Comparison of ENCODE assay signal across 10 mouse cellular contexts in the genomic region with DNA sequence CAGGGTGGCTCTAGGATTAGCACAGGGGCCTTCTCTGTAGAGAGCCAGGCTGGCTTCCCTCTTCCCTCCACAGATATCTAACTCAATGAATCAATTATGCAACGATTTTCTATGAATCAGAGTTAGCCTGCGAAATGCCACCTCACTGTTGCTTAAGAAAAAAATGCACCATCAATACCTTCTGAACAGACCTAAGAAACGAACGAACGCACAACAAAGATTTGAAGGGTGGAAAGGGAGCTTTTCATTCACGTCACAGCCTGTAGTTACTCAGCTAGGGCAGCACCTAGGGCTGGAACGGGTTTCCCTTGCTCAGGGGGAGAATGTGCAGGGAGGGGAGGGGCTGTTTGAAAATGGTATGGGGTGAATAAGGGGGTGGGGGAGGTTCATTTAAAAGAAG. TPM values are rescaled to one million over a fixed set of nuclear protein-coding genes. Genes with fewer than 3 reads are reported as not detected.
A peak's percentile ranks its signal among the peaks of the same experiment; 100 is the strongest.
DNase-seq lines count a peak whose midpoint lies in the region; ATAC-seq lines count a peak whose summit lies in the region.
"Had no signal": no experiment of that assay in that cellular context is flagged by ENCODE, and none has a peak within 500 bp of the region (broad histone marks: within the 10 kb centered on the region; RNA-seq: fewer than 3 reads in every experiment).

No protein-coding gene starts in this region.

- H3K36me3 ChIP-seq in lung, embryonic 16.5 days (ENCODE audit: control insufficient read depth, insufficient read depth, low read length): no peaks in the 10 kb centered on the region
- H3K36me3 ChIP-seq in embryonic facial prominence, embryonic 15.5 days: peaks cover 16% of the 10 kb centered on the region
- H3K36me3 ChIP-seq in hindbrain, embryonic 15.5 days: peaks cover 26% of the 10 kb centered on the region
- peaks cover 28% of the 10 kb centered on the region for H3K36me3 ChIP-seq in neural tube, embryonic 14.5 days (ENCODE audit: control insufficient read depth, insufficient read depth, low read length)

- H3K4me1 ChIP-seq in lung, embryonic 16.5 days (replicated peaks; ENCODE audit: control insufficient read depth, insufficient read depth, low read length): peaks cover 7% of the 10 kb centered on the region; the same call in 1 of the 2 replicates
- peaks cover 27% of the 10 kb centered on the region for H3K4me1 ChIP-seq in embryonic facial prominence, embryonic 15.5 days
- peaks cover 48% of the 10 kb centered on the region for H3K4me1 ChIP-seq in hindbrain, embryonic 15.5 days (replicated peaks)
- peaks cover 16% of the 10 kb centered on the region; the same call in 1 of the 2 replicates for H3K4me1 ChIP-seq in neural tube, embryonic 14.5 days (ENCODE audit: control insufficient read depth, insufficient read depth, low read length)

- H3K9me3 ChIP-seq in lung, embryonic 16.5 days (ENCODE audit: control insufficient read depth, low read length): no peaks in the 10 kb centered on the region
- H3K9me3 ChIP-seq in embryonic facial prominence, embryonic 15.5 days (replicated peaks): no peaks in the 10 kb centered on the region
- H3K9me3 ChIP-seq in hindbrain, embryonic 15.5 days: no peaks in the 10 kb centered on the region
- no peaks in the 10 kb centered on the region for H3K9me3 ChIP-seq in neural tube, embryonic 14.5 days (ENCODE audit: control insufficient read depth, low read length)

- 0 out of 2 replicates have a peak overlapping the region, but pooled peaks have one; percentile 3 for H3K4me2 ChIP-seq in lung, embryonic 16.5 days (ENCODE audit: low read depth, low read length)
- peak overlapping the region; percentile 77 for H3K4me2 ChIP-seq in embryonic facial prominence, embryonic 15.5 days (replicated peaks)
- peak overlapping the region; percentile 61 for H3K4me2 ChIP-seq in hindbrain, embryonic 15.5 days
- peak overlapping the region; percentile 84 for H3K4me2 ChIP-seq in neural tube, embryonic 14.5 days (ENCODE audit: low read depth, low read length)

- no peak overlapping the region for H3K4me3 ChIP-seq in lung, embryonic 16.5 days (ENCODE audit: low read length)
- H3K4me3 ChIP-seq in embryonic facial prominence, embryonic 15.5 days (replicated peaks): peak overlapping the region; percentile 84; the same call in 1 of the 2 replicates
- H3K4me3 ChIP-seq in hindbrain, embryonic 15.5 days: peak overlapping the region; percentile 97
- H3K4me3 ChIP-seq in neural tube, embryonic 14.5 days (ENCODE audit: low read depth, low read length): peak overlapping the region; percentile 98

- H3K27me3 ChIP-seq in lung, embryonic 16.5 days (ENCODE audit: control insufficient read depth, insufficient read depth, low read depth, low read length): no peaks in the 10 kb centered on the region
- no peaks in the 10 kb centered on the region for H3K27me3 ChIP-seq in embryonic facial prominence, embryonic 15.5 days
- no peaks in the 10 kb centered on the region for H3K27me3 ChIP-seq in hindbrain, embryonic 15.5 days
- no peaks in the 10 kb centered on the region for H3K27me3 ChIP-seq in neural tube, embryonic 14.5 days (ENCODE audit: control insufficient read depth, insufficient read depth, low read length)
- H3K27me3 ChIP-seq: Patski had no signal

- DNase-seq in lung, postnatal 25 days (ENCODE audit: low spot score): no peak
- no peak for DNase-seq in frontal cortex, postnatal 36 days (ENCODE audit: low spot score in 2 of 2)
- DNase-seq in frontal cortex, adult 2 months (ENCODE audit: extremely low spot score in 1 of 2, low spot score in 1 of 2): no peak
- DNase-seq: lung, postnatal 36 days; thymus, adult 18-20 months had no signal

- no peak for ATAC-seq in lung, embryonic 16.5 days (ENCODE audit: low read depth)
- ATAC-seq in embryonic facial prominence, embryonic 15.5 days (ENCODE audit: insufficient number of reproducible peaks, low FRiP score, low TSS enrichment, low read depth): no peak
- ATAC-seq in hindbrain, embryonic 15.5 days (ENCODE audit: low FRiP score, low read depth): no peak
- ATAC-seq in neural tube, embryonic 14.5 days (ENCODE audit: low read depth): no peak
- ATAC-seq: Patski had no signal

- H3K27ac ChIP-seq in lung, embryonic 16.5 days (ENCODE audit: low read length): no peak overlapping the region
- H3K27ac ChIP-seq in embryonic facial prominence, embryonic 15.5 days (replicated peaks): no peak overlapping the region
- H3K27ac ChIP-seq in hindbrain, embryonic 15.5 days (replicated peaks): peak overlapping the region; percentile 99
- peak overlapping the region; percentile 97 for H3K27ac ChIP-seq in neural tube, embryonic 14.5 days (ENCODE audit: low read depth, low read length)

- H3K9ac ChIP-seq in lung, embryonic 16.5 days (ENCODE audit: low read length): no peak overlapping the region
- H3K9ac ChIP-seq in embryonic facial prominence, embryonic 15.5 days: no peak overlapping the region
- peak overlapping the region; percentile 100 for H3K9ac ChIP-seq in hindbrain, embryonic 15.5 days
- peak overlapping the region; percentile 92 for H3K9ac ChIP-seq in neural tube, embryonic 14.5 days (replicated peaks; ENCODE audit: low read depth, low read length)

- 68% methylated on average over 7 of the region's 7 CpGs for WGBS in lung, embryonic 16.5 days
- 48% methylated on average over 7 of the region's 7 CpGs for WGBS in embryonic facial prominence, embryonic 15.5 days
- WGBS in hindbrain, embryonic 15.5 days: 14% methylated on average over 7 of the region's 7 CpGs
- 19% methylated on average over 7 of the region's 7 CpGs for WGBS in neural tube, embryonic 14.5 days

RNA-seq across cellular contexts. Expression of a gene that starts 5.8 kb away (rescaled TPM):
- polyA plus RNA-seq in lung, embryonic 16.5 days (2015; fragmentation: Nextera tagmentation; extraction: Ambion mirVana): 25.1 TPM in 2 replicates
- polyA plus RNA-seq in embryonic facial prominence, embryonic 15.5 days (2015; fragmentation: Nextera tagmentation; extraction: Ambion mirVana): 50.4 and 50.6 TPM in 2 replicates
- polyA plus RNA-seq in hindbrain, embryonic 15.5 days (2015; fragmentation: Nextera tagmentation; extraction: Ambion mirVana): 126 and 136 TPM in 2 replicates
- polyA plus RNA-seq in neural tube, embryonic 14.5 days (2014; fragmentation: Nextera tagmentation; extraction: Ambion mirVana): 145 and 166 TPM in 2 replicates
- 25.3 and 29.4 TPM in 2 replicates for polyA plus RNA-seq in frontal cortex, adult 2 months (2012; rRNA removed)

Comparison
In these comparisons a context has a peak if more than half of its experiments do, and no peak if none do; other contexts are left out.
1. H3K27ac ChIP-seq: peak in hindbrain, embryonic 15.5 days (single experiment) and neural tube, embryonic 14.5 days (single experiment); none in lung, embryonic 16.5 days (single experiment) and embryonic facial prominence, embryonic 15.5 days (single experiment).
2. H3K4me2 ChIP-seq: peak in every context shown above with its lines; median percentile 84 in neural tube, embryonic 14.5 days; 77 in embryonic facial prominence, embryonic 15.5 days; 61 in hindbrain, embryonic 15.5 days; 3 in lung, embryonic 16.5 days.
3. H3K9ac ChIP-seq: peak in hindbrain, embryonic 15.5 days (single experiment) and neural tube, embryonic 14.5 days (single experiment); none in lung, embryonic 16.5 days (single experiment) and embryonic facial prominence, embryonic 15.5 days (single experiment).